ENCODE assay signal across 19 mouse cellular contexts in genomic region chr6:8691199-8691975, GRCm38 (mm10).
DNase-seq lines count a peak whose midpoint lies in the region; ATAC-seq lines count a peak whose summit lies in the region.
"Had no signal": no experiment of that assay in that cellular context is flagged by ENCODE, and none has a peak within 500 bp of the region (broad histone marks: within the 10 kb centered on the region; RNA-seq: fewer than 3 reads in every experiment).

No protein-coding gene starts in this region.

- H3K36me3 ChIP-seq in liver, embryonic 13.5 days = no peaks in the 10 kb centered on the region
- H3K36me3 ChIP-seq in forebrain, embryonic 13.5 days (ENCODE audit: poor library complexity, severe bottlenecking) = no peaks in the 10 kb centered on the region
- H3K36me3 ChIP-seq: embryonic facial prominence, embryonic 12.5 days; forebrain, embryonic 10.5 days; lung, embryonic 15.5 days; neural tube, embryonic 12.5 days had no signal

- WGBS in liver, embryonic 13.5 days (ENCODE audit: insufficient replicate concordance) = 35% methylated on average over 2 of the region's 2 CpGs
- 62% methylated on average over 2 of the region's 2 CpGs for whole genome bisulfite sequencing in forebrain, embryonic 13.5 days

- no peak overlapping the region for H3K4me3 ChIP-seq in liver, embryonic 13.5 days (replicated peaks)
- no peak overlapping the region for H3K4me3 ChIP-seq in forebrain, embryonic 13.5 days
- H3K4me3 ChIP-seq: embryonic facial prominence, embryonic 12.5 days; forebrain, embryonic 10.5 days; gastrocnemius, adult 2 months; lung, embryonic 15.5 days; neural tube, embryonic 12.5 days had no signal

- no peak overlapping the region for H3K27ac ChIP-seq in liver, embryonic 13.5 days
- H3K27ac ChIP-seq in forebrain, embryonic 13.5 days = no peak overlapping the region
- H3K27ac ChIP-seq: embryonic facial prominence, embryonic 12.5 days; gastrocnemius, adult 2 months; kidney, postnatal 0 days; lung, embryonic 15.5 days; neural tube, embryonic 12.5 days had no signal

- no peak overlapping the region for H3K4me2 ChIP-seq in liver, embryonic 13.5 days
- no peak overlapping the region for H3K4me2 ChIP-seq in forebrain, embryonic 13.5 days
- H3K4me2 ChIP-seq: embryonic facial prominence, embryonic 12.5 days; lung, embryonic 15.5 days; neural tube, embryonic 12.5 days had no signal

- no peaks in the 10 kb centered on the region; the same call in none of the 2 replicates for H3K4me1 ChIP-seq in liver, embryonic 13.5 days (replicated peaks)
- H3K4me1 ChIP-seq in forebrain, embryonic 13.5 days = peaks cover 25% of the 10 kb centered on the region

- H3K9ac ChIP-seq in liver, embryonic 13.5 days = no peak overlapping the region
- H3K9ac ChIP-seq in forebrain, embryonic 13.5 days = no peak overlapping the region
- H3K9ac ChIP-seq: embryonic facial prominence, embryonic 12.5 days; lung, embryonic 15.5 days; neural tube, embryonic 12.5 days had no signal

- no peaks in the 10 kb centered on the region for H3K9me3 ChIP-seq in liver, embryonic 13.5 days (replicated peaks)
- no peaks in the 10 kb centered on the region for H3K9me3 ChIP-seq in forebrain, embryonic 13.5 days (replicated peaks)
- H3K9me3 ChIP-seq: embryonic facial prominence, embryonic 12.5 days; forebrain, embryonic 10.5 days; lung, embryonic 15.5 days; neural tube, embryonic 12.5 days had no signal

- H3K27me3 ChIP-seq in liver, embryonic 13.5 days = no peaks in the 10 kb centered on the region
- no peaks in the 10 kb centered on the region for H3K27me3 ChIP-seq in forebrain, embryonic 13.5 days
- H3K27me3 ChIP-seq: embryonic facial prominence, embryonic 12.5 days; lung, embryonic 15.5 days; neural tube, embryonic 12.5 days had no signal

- intact Hi-C loops in heart, postnatal 10 days (cut with DNase I) = no loop called here

- ATAC-seq in liver, embryonic 13.5 days (ENCODE audit: low read depth) = peak; percentile 55; the same call in 1 of the 2 replicates
- peak; percentile 80 for ATAC-seq in common myeloid progenitor, adult 5-6 weeks (replicated peaks; ENCODE audit: low read depth, poor library complexity, severe bottlenecking)
- ATAC-seq in megakaryocyte progenitor cell, adult 5-6 weeks (replicated peaks; ENCODE audit: poor library complexity) = peak; percentile 86
- no peak for ATAC-seq in forebrain, embryonic 13.5 days
- ATAC-seq: midbrain, embryonic 16.5 days had no signal

- no peak for DNase-seq in liver, embryonic 13.5 days
- no peak for DNase-seq in liver
- peak; percentile 29 for DNase-seq in CD4-positive, CD25-positive, alpha-beta regulatory T cell, adult 2 months (ENCODE audit: low read depth, low spot score)
- DNase-seq in ovary, postnatal 36 days (ENCODE audit: low spot score) = no peak
- DNase-seq in heart, postnatal 10 days = no peak
- DNase-seq: adrenal gland, adult 8-10 months; cerebellum, postnatal 10 days; gastrocnemius, adult 2 months; layer of hippocampus, postnatal 36 days; left cerebral cortex, postnatal 4 days had no signal
